Mouse (Mus musculus) liver, postnatal 0 days (tissue): ENCODE data around the gene Sar1b.
A peak's percentile ranks its signal among the peaks of the same experiment; 100 is the strongest.

Source experiments
- CTCF ChIP-seq: sonication (generic); IDR thresholded peaks from 2 replicates; pipeline ENCODE4 v1.5.1; 2016; ENCODE audit warnings: antibody characterized with exemption, low read depth
- EP300 ChIP-seq: IDR thresholded peaks from 2 replicates; pipeline ENCODE4 v1.6.1; 2016; ENCODE audit warnings: antibody characterized with exemption, low read depth, mild to moderate bottlenecking

- peak; percentile 99 for TF ChIP-seq CTCF
- TF ChIP-seq EP300: no peak
Observed at GRCm38 (mm10) chr11:51817756-51818155, 54.3 kb downstream of the Sar1b start.
